Mouse (Mus musculus) MEL-GATA-1-ER (cell line): ENCODE data around the gene Stac2.
A peak's percentile ranks its signal among the peaks of the same experiment; 100 is the strongest.

Experiments
- DNase-seq: peaks from one replicate; pipeline ENCODE4 v3.0.0-alpha.2; 2012; ENCODE audit warnings: low read depth; ENCODE audit errors: extremely low read depth

Stac2 gene

DNA sequence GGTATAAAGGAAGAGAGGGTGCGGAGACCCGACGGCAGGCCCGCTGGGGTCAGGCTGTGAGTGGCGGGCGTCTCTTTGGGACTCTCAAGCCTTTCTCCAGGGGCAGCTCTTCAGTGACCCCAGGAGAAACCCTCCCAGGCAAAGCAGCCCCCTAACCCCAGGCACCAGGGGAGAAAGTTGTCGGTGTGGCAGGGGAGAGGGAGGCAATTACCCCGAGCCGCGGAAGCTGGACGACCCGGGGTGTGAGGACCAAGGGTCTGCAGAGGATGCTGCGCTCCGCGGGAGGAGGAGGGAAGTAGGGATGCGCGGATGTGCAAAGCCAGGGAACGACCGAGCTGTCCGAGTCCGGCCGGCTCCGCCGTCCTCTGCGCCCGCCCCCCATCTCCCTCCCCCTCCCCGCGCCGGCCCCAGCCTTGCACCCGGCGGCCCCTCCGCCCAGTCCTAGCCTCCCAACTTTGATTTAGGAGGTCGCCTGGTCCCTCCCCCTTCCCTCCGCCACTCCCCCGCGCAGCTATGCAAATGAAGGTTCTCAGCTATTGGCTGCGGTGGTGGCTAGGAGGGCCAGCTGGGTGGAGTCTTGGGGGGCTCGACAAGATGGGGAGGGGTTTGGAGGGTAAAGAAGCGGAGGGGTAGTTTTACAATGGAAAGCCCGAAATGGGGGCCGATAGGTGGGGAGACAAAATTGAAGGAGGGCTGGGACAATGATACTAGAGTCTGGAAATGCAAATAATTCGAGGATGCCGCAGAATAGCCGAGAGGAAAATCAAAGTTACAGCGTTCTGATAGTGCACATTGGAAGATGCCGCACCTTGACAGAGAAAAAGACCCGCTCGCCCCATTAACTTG, at the start of gene Stac2:
TSS of gene Stac2 (minus strand) at position 474 of the 846 bp plus-strand sequence.
- DNase-seq: no peak

- no peak for DNase-seq
Observed at GRCm38 (mm10) chr11:98101332-98101731, 48.1 kb upstream of the Stac2 start.

DNA sequence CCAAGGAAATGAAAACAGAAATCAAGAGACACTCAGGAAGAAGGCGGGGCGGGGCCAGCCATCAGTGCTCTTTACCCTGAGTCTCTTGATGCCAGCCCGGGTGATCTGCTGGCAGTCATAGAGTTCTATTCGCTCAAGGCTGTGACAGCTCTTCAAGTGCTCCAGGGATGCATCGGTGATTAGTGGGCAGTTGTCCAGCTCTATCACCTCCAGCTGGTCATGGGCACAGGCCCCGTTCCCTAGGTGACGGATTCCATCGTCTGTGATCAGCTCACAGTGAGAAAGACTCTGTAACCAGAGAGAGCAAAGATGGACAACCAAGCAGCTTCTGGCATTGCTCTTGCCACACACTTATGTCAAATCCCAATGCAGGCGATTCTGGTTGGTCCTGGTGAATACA, 37.3 kb upstream of the Stac2 start:
- no peak for DNase-seq

DNA sequence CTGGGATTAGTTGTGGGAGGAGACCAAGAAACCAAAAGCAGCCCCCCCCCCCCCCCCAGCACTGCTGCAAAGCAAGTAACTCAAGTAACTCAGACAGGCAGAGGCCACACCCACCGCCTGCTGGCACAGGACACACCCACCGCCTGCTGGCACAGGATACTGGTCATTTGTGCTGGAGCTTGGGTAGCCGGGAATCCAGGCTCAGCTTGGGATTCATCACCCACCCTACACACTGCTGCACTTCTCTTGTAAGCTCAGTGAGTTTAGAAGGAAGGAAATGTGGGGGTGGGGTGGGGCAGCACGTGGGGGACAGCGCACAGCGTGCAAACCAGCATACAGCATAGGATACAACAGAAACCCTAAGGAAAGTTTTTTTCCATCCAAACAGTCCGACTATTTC, 35.0 kb upstream of the Stac2 start:
- no peak for DNase-seq

DNA sequence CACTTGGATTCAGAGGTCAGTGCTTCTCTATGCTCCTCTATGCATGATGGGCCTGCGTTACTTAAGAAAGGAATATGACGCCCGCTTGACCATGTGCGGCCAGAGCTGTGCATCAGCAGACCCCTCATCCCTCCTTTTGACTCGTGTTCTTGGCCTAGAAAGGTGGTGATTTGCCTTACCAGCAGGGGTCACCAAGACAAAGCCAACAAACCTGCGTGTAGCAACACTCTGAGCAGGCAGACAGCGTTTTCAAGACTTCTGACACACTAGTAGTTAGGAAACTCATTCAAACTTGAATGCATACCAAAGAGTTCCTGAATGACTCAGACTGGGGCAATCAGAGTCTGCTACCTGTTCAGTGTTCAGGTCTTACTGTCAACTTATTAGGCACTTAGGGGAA, 33.3 kb upstream of the Stac2 start:
- no peak for DNase-seq

DNA sequence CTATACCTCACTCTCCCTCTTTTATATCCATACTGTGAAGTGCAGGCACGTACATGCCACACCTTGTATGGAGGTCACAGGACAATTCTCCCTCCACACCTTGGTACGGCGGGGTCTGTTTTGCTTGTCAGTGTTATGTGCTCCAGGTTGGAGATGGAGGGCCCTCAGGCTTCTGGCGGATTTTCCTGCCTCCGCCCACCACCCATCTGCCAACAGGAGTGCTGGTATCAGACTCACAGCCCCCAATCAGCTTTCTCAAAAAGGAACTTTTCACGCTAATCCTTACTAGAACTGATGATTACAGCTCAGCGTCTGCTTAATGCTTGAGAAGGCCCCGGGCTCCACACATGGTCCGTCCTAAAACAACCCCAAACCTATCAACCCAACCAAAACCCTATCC, 32.9 kb upstream of the Stac2 start:
- DNase-seq: no peak

DNA sequence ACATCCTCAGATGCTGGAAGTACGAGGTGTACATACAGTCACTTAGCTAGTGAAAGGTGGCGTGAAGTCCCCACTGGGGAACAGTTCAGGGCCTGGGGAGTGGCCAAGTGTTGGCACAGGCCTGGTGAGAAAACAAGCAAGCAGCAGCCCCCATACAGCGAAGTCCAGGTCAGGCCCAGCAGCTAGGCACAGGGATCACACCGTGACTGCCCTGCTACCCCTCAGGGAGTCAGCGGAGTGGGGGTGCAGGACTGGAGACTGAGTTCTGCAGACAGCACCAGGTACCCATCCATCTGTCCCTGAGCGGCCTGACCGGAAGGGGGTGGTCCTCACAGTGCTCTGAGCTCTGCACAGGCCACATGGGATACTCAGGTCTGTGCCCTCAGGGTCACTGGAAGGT, 29.5 kb upstream of the Stac2 start:
- no peak for DNase-seq

DNA sequence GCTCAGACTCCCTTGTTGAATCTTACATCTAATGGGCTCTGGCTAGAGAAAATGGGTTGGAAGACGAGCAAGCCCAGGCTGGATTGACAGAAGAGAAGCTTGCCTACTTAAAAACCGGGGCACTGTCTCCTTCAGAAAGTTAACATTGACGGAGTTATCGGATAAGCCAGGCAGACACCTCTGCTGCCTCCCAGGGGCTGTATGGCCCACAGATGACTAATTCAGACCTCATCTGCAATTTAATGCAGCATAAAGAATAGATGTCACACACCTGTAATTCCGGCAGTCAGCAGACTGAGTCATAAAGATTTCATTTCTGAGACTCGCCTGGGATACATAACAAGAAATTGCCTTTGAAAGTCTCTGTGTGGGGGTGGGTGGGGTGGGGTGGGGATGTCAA, 27.2 kb upstream of the Stac2 start:
- no peak for DNase-seq

DNA sequence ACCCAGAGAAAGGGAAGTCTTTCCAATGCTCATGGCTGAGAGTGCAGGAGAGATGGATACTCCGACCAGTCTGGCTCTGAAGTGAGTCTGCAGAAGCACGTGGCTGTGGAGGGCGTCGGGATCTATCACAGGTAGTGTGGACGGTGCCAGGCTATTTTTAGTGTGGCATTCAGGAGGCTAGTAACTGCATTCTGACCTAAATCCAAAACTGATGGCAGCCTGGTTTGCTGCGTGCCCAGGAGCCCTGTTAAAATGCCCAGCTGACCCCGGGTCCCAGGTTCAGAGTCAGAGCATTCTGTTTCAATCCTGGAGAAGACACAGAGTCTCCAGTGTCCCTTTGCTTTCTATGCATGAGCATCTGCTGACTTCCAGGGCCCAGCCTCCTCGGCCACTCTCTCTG, 23.8 kb upstream of the Stac2 start:
- DNase-seq: no peak

- DNase-seq: peak; percentile 57
Observed at GRCm38 (mm10) chr11:98075195-98075808, 22.0 kb upstream of the Stac2 start.

DNA sequence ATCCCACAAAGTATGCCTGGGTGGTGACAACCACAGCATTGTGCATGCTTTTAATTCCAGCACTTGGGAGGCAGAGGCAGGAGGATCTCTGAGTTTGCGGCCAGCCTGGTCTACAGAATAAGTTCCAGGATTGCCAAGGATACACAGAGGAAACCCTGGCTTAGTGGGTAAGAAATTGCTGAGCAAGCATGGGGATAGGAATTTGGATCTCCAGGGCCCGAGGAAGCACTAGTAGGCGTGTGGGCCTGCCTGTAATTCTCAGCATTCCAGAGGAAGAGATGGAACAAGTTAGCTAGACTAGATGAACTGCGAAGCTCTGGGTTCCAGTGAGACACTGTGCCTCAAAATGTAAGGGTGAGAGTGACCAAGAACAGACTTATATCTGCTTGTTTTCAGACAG, 20.2 kb upstream of the Stac2 start:
- DNase-seq: no peak

GRCm38 (mm10) chr11:98067255-98067654, 14.0 kb upstream of the Stac2 start:
- DNase-seq: no peak

DNA sequence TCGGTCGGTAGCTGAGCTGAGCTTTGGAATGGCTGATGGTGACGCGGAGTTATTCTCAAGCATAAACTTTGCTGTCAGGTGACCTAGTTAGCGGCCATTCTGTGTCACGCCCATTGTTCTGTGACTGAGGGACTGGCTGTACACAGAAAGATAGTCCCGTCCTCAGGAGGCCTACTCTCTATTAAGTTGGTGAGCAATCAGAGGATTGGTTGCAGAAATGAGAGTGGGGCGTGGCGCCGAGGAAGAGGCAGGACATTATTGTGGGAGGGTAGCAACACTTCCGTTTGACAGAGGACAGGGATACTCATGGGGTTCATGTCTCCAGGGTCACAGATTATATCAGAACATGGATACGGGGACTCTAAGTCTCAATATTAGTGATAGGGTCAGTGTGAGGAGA, 12.9 kb upstream of the Stac2 start:
- DNase-seq: no peak

DNA sequence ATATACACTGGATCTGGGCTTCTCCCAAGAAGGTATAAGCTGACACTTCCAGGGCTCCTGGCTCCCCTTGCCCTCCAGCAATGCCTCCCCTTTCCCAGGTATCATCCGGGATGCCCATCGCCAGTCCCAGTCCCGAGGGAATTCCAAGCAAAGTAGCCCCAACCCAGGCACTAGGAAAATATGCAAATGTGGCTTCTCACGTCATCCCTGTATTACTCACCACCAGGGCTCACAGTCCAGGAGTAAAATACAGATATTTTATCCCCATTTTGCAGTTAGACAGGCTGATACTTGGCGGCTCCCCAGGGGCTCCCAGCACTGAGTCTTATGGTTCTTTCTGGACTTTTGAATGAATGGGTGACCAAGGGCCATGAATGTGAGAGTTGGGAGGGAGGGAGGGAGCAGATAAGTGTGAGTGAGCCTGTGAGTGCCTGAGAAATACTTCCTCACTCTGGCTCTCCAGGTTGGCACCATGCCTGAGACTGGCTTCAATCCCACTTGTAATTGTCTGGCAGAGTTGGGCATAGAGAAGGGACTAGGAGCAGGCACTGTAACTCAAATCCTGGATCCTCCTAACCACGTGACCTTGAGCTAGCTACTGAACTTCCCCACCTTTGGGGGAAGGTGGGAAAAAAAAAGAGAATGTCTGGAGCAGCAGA, 8.8 kb upstream of the Stac2 start:
- no peak for DNase-seq

DNA sequence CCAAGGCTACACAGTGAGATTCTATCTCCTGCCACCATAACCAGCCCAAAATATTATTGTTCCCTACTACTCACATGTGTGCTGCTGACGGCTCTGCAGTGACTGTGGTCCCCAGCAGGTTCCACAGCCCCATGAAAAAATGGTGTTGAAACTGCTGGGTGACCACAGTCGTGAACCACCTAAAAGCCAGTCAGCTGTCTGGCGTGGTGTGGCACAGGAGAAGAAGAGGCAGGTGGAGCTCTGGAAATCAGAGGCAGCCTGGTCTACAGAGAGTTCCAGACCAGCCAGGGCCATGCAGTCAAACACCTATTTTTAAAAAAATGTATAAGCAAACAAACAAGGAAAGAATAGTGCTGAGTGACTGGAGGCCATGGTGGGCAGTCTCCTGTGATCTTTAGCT, 8.2 kb upstream of the Stac2 start:
- DNase-seq: no peak

DNA sequence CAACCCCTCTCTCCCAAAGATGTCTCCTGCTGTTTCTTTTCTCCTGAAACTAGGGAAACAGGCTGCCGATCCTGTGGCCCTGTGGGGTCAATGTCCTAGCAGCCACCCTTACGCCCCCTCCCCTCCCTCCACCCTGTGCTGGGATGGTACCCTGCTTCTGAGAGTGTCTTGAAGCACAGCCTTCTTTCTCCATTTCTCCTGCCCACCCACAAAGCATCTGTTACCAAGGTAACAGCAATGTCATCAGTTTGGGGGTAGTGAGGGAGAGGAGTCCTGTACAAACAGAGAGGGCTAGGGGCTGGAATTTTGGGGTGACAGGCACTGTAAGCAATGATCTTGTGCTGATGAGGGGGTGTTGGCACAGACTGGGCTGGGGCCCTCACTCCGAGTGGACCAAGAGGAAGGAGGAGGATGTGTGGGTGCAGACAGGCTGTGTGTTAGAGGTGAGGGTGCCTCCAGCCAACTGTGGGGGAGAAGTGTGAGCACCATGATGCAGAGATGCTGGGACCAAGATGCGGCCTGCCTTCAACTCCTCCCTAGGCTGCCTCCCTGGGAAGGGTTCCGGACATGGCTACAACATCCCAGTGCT, 6.9 kb upstream of the Stac2 start:
- no peak for DNase-seq

GRCm38 (mm10) chr11:98059662-98060061, 6.4 kb upstream of the Stac2 start:
- DNase-seq: no peak

DNA sequence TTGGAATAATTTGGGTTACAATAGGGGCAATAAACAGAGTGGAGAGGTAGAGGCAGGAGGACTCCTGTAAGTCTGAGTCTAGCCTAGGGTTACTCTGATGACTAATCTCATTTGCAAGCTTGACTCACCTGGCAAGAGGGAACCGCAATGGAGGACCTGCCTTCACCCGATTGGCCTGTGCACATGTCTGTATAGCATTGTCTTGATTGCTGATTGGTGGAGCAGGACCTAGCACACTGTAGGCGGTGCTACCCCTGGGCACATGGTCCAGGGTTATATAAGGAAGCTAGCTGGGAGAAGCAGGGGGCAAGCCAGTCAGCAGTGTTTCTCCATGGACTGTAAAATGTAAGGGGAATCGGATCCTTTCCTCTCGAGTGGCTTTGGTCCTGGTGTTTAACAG, 4.7 kb upstream of the Stac2 start:
- peak; percentile 54 for DNase-seq

DNA sequence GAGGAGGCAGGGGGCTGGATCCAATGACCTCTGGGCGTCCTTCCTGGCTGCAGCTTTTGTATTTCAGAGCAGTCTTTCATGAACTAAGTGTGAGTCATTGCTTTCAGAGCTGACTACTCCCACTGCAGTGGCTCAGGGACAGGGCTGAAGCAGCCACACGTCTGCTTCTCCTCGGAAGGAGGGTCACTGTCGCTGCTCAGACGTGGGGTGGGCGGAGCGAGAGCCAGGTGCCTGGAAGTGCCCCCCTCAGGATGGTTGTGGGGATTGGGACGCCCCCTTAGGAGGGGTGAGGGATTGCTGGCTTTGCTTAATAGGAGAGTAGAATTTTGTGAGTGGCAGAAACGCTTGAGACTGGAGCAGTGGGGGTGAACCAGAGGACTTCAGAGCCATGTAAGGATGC, 4.2 kb upstream of the Stac2 start:
- DNase-seq: no peak

- no peak for DNase-seq
Observed at GRCm38 (mm10) chr11:98052129-98052988, 903 bp downstream of the Stac2 start.

GRCm38 (mm10) chr11:98051611-98052128, 1.6 kb downstream of the Stac2 start:
- no peak for DNase-seq
